Mouse (Mus musculus) 3134 (cell line): ENCODE data around the gene Ppm1j.
"Not testable (repeated sequence)": the region's sequence is repeated elsewhere in the genome, so short reads cannot be mapped to it uniquely, and the experiment has no call there.

Experiments
- DNase-seq: peaks from one replicate; pipeline ENCODE4 v3.0.0-alpha.2; 2011; ENCODE audit warnings: low spot score; ENCODE audit not compliant: insufficient read length; ENCODE audit errors: extremely low read depth

Ppm1j gene

GRCm38 (mm10) chr3:104780561-104781420 is at the start of gene Ppm1j:
Ppm1j (plus strand) TSS chr3:104781056.
- DNase-seq = no peak

DNA sequence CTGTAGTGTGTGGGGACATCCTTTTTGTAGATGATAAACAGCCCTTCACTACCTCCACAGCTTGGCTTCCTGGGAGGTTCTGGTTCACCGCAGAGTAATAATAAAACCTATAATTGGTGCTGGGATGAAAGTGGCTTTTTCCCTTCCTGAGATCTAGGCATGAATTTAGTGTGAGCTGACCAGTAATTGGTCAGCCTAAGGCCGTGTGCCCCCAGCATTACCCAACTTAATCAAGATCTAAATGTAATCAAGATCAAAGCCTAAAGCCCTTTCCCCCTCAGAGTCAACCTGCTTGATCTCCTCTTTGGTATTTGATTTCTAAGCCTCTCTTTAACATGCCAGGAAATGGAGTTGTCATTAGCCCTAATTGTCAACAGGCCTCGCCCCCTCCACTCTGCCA is 47.9 kb upstream of the Ppm1j start:
- no peak for DNase-seq

DNA sequence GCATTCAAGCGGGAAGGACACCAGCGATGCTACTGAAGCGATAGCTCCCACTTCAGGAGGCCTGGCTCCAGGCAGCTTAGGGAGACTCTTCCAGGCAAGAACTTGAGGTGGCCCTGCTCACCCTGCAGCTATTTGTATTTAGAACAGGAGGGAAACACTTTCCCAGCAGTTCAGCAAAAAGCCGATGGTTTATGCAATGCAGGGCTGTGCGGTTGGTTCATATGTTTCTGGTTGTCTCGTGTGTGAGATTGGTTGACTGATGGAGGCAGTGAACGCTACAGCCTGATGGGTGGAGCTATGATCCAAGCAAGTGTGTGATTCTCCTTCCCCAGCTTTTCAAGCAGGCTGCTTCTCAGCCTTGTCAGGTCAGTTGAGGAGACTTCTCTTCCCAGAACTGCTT is 46.2 kb upstream of the Ppm1j start:
- no peak for DNase-seq

- DNase-seq = no peak
Measured at GRCm38 (mm10) chr3:104741954-104742353, 38.9 kb upstream of the Ppm1j start.

GRCm38 (mm10) chr3:104743161-104743560 is 37.7 kb upstream of the Ppm1j start:
- DNase-seq = peak; percentile 21

- DNase-seq = no peak
Measured at GRCm38 (mm10) chr3:104743864-104744263, 37.0 kb upstream of the Ppm1j start.

GRCm38 (mm10) chr3:104752845-104753244 is 28.0 kb upstream of the Ppm1j start:
- DNase-seq = not testable (repeated sequence)

- DNase-seq = no peak
Measured at GRCm38 (mm10) chr3:104758406-104758805, 22.4 kb upstream of the Ppm1j start.

- DNase-seq = no peak
Measured at GRCm38 (mm10) chr3:104758869-104759268, 22.0 kb upstream of the Ppm1j start.

GRCm38 (mm10) chr3:104762103-104762863 is 18.6 kb upstream of the Ppm1j start:
- peak; percentile 78 for DNase-seq

GRCm38 (mm10) chr3:104765021-104765420 is 15.8 kb upstream of the Ppm1j start:
- DNase-seq = no peak

DNA sequence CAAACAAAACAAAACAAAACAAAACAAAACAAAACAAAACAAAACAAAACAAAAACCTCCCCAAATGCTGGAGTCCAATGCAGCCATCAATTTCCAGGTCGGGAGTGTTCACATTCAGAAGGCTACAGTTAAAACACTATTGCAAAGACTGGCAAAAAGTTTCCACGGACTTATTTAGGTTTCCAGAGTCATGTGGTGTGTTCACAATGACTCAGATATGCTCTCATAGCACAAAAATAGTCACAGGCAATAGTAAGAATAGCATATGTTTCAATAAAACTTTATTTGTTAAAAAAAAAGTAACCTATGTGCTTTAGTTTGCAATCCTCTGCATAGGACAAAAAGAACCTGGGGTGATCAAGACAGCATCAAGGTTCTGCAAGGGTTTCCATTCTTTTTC is 13.7 kb upstream of the Ppm1j start:
- DNase-seq = no peak

DNA sequence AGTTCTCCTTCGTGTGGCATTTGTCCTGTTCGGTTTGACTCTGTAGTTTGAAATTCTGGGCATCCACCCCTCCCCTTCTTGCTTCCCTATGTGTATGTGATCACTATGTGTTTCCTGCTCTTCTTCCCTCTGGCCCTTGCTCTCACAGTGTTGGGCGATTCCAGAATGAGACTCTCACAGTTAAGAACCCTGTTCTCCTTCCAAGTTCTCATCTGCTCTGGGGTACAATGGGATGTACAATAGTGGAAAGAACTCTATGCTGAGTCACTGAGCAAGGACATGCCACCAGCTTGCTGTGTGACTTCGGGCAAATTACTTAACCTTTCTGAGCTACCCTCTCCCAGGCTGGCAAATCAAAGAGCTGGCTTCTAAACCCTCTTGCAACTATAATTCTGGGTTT is 13.1 kb upstream of the Ppm1j start:
- no peak for DNase-seq

DNA sequence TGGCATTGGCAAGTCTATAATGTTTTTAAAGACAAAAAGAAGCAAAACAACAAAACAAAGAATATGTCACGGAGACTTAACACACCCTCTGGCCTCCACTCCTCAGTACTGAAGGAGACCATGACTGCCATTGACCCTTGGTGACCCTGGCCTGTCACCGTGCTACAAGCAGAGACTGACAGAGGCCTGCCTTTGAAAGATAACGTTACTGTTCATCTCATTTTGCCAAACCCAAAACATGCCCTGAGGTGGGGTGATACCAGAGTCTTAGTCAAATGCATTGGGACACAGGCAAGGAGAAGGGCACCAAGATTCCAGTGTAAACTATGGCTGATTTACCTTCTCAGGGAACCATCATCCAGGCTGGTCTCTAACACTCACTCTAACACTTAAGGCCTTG is 11.7 kb upstream of the Ppm1j start:
- DNase-seq = no peak

GRCm38 (mm10) chr3:104770035-104770434 is 10.8 kb upstream of the Ppm1j start:
- DNase-seq = no peak

DNA sequence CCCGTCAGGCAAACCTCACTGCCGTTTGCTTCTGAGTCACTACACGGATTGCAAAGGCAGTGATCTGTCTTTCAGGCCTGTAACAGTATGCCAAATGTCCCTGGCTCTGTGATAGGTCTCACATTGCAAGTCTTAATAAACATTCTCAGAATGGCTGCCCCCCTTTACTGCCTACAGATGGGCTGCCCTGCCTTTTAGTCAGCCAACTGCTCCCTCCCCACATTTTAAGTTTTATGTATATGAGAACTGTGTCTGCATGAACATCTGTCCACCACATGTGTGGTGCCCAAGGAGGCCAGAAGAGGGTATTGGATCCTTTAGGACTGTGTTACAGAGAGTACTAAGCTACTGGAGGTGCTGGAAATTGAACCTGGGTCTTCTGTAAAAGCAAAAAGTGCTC is 9.9 kb upstream of the Ppm1j start:
- DNase-seq = no peak

DNA sequence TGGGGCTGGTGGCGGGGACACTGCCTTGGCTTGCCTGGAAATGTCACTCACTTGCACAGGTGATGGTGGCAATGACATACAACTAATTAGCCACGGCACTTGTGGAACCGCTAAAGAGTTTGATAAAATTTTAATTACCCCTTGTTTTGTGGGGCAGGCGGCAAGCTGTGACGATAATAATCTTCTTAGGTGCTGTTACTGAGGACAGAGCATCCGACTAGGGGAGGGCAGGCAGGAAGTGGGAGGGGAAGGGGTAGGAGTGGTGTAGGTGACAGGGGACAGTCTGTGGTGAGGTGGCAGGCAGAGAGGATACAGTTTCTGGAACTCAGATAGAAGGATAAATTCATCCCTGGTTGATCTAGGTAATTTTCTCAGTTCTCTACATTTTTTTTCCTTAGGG is 9.4 kb upstream of the Ppm1j start:
- DNase-seq = no peak

DNA sequence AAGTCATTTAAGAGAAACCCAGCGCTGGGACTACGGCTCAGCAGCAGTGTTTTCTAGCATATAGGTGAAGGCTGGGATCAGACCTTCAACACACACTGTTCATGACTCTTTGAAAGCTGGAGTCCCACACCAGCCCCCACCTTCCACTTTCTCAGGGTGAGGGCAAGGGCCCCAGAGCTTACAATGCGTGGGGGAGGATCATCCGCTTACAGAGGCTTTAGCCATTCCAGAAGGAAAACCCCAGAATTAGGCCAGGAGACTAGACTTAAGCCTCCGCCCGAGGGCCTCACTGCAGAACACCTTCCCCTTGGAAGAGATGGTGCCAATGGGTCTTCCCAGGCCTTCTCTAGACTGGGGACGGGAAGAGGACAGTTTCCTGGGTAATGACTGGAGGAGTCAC is 7.6 kb upstream of the Ppm1j start:
- no peak for DNase-seq

- no peak for DNase-seq
Measured at GRCm38 (mm10) chr3:104777342-104777741, 3.5 kb upstream of the Ppm1j start.

DNA sequence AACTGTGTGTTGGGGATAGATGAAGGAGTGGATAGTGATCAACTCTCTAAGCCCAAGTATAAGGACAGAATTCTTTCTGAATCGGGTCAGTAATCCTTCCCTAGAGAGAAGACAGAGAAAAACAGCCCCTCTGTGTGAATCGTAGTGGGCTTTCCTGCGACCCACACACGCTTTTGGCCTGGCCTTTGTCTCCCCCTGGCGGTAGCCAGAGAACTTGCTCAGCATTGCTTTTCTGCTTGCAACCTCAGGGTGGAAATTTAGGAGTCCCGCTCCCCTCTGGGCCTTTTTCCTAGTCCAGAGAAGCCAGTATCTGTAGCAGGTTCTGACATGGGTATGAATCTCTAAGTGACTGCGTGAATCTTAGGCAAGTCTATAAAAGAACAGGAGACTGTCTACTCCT is 907 bp upstream of the Ppm1j start:
- DNase-seq = no peak

DNA sequence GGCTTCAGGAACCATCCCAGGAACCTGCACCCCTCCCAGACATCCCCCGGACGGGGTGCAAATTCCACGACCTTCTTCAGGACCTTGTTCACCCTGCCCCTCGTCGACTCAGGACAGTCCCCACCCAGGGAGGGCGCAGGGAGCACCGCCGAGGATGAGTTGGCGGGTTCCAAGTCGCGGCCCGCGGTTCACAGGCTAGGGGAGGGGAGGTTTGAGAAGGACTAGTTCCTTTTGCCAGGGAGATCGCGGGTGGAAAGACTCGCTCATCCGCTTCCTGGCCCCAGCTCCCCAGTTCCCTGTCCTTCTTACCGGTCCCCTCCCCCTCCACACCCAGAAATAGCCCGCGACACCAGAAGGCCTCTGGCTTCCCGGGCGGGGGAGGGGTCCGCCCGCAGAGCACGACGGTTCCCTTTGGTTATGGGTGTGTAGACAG is 631 bp downstream of the Ppm1j start, which contains the start of gene Fam19a3:
Fam19a3 (minus strand) TSS at position 370 of the 433 bp plus-strand sequence.
- DNase-seq = no peak
